Mouse (Mus musculus) bone marrow, adult 2 months (tissue): ENCODE data around the gene Fam129c. TPM values are rescaled to one million over a fixed set of nuclear protein-coding genes. Genes with fewer than 3 reads are reported as not detected.
A peak's percentile ranks its signal among the peaks of the same experiment; 100 is the strongest.

Experiments
- H3K27ac ChIP-seq: fragments of 200-500 bp; 2 replicates; pipeline ENCODE4 v1.5.1; 2012; ENCODE audit warnings: low read depth, mild to moderate bottlenecking, control low read depth, inconsistent platforms, low read length; ENCODE audit not compliant: control insufficient read depth, poor library complexity, insufficient read depth
- H3K4me1 ChIP-seq: fragments of 200-500 bp; 2 replicates; pipeline ENCODE4 v1.6.1; 2011; ENCODE audit warnings: low read length; ENCODE audit not compliant: control insufficient read depth, insufficient read depth
- H3K4me3 ChIP-seq: fragments of 200-500 bp; replicated peaks from 2 replicates; pipeline ENCODE3; 2011; ENCODE audit warnings: mild to moderate bottlenecking, low read depth, low read length, control low read depth; ENCODE audit not compliant: control insufficient read depth
- CTCF ChIP-seq: fragments of 200-500 bp; IDR thresholded peaks from 2 replicates; pipeline ENCODE4 v1.5.1; 2011; ENCODE audit warnings: low read length, control low read depth; ENCODE audit not compliant: control insufficient read depth, insufficient read depth
- POLR2A ChIP-seq: fragments of 200-500 bp; IDR thresholded peaks from 2 replicates; pipeline ENCODE4 v1.6.1; 2011; ENCODE audit warnings: low read depth, mild to moderate bottlenecking, control low read depth, low read length, borderline replicate concordance; ENCODE audit not compliant: control insufficient read depth
- WGBS: fragments of 180-500 bp; shearing (Covaris S2); methylation state at CpG from one replicate; pipeline ENCODE4 v1.1.7; 2018; 5-methylcytosine and 5-hydroxymethylcytosine counted together
- polyA plus RNA-seq: library from polyadenylated mRNA; stranded (reverse); fragments of >200 nt; gene quantifications from 2 replicates; pipeline ENCODE4 v1.2.4, GENCODE M21; 2011; ENCODE audit warnings: low replicate concordance; ENCODE audit not compliant: missing spikeins, insufficient read depth, insufficient read length

Gene Fam129c
- polyA plus RNA-seq, 1 experiment = 106 TPM

- H3K4me1 ChIP-seq = no peaks in the 10 kb centered on the region
- no peak overlapping the region for H3K27ac ChIP-seq
- 89% methylated on average over 5 of the region's 5 CpGs for WGBS
Observed at GRCm38 (mm10) chr8:71560765-71561164, 36.7 kb upstream of the Fam129c start.

GRCm38 (mm10) chr8:71561401-71561800 lies 36.0 kb upstream of the Fam129c start:
- Histone ChIP-seq H3K4me3 (no peak overlapping the region), H3K4me1 (no peaks in the 10 kb centered on the region), H3K27ac (no peak overlapping the region)
- 3% methylated on average over 15 of the region's 15 CpGs for WGBS
- TF ChIP-seq POLR2A (no peak), CTCF (peak; percentile 95)

More at GRCm38 (mm10) chr8:71560765-71561164, 36.7 kb upstream of the Fam129c start:
- H3K4me3 ChIP-seq = no peak overlapping the region
- TF ChIP-seq CTCF (no peak), POLR2A (no peak)

GRCm38 (mm10) chr8:71562751-71563150 lies 34.7 kb upstream of the Fam129c start:
- no peaks in the 10 kb centered on the region for H3K4me1 ChIP-seq
- under 1% methylated on average over 33 of the region's 33 CpGs for WGBS
- H3K4me3 ChIP-seq = no peak overlapping the region
- H3K27ac ChIP-seq = no peak overlapping the region
- TF ChIP-seq POLR2A (no peak), CTCF (peak; percentile 70)

- 74% methylated on average over 4 of the region's 4 CpGs for WGBS
- no peaks in the 10 kb centered on the region for H3K4me1 ChIP-seq
- H3K27ac ChIP-seq = no peak overlapping the region
- no peak for TF ChIP-seq POLR2A
- 0 out of 2 replicates have a peak, but pooled peaks have one; percentile 3 for TF ChIP-seq CTCF
- H3K4me3 ChIP-seq = no peak overlapping the region
Observed at GRCm38 (mm10) chr8:71563992-71564391, 33.5 kb upstream of the Fam129c start.

GRCm38 (mm10) chr8:71566501-71566900 lies 30.9 kb upstream of the Fam129c start, which contains the start of gene Nxnl1:
TSS of gene Nxnl1 (minus strand) at chr8:71566601.
- peaks cover 3% of the 10 kb centered on the region for H3K4me1 ChIP-seq
- H3K4me3 ChIP-seq = no peak within 1 kb of the TSS
- H3K27ac ChIP-seq = no peak within 1 kb of the TSS
- 80% methylated on average over 3 of the region's 3 CpGs for WGBS
- no peak for TF ChIP-seq POLR2A

GRCm38 (mm10) chr8:71567587-71567986 lies 29.9 kb upstream of the Fam129c start:
- Histone ChIP-seq H3K4me3 (no peak overlapping the region), H3K4me1 (peaks cover 3% of the 10 kb centered on the region), H3K27ac (no peak overlapping the region)
- TF ChIP-seq CTCF (no peak), POLR2A (no peak)
- WGBS = 79% methylated on average over 7 of the region's 7 CpGs

GRCm38 (mm10) chr8:71568387-71568937 lies 29.0 kb upstream of the Fam129c start, which contains the start of gene Slc27a1:
TSS of gene Slc27a1 (plus strand) at chr8:71568882.
- peak within 1 kb of the TSS; percentile 79 for H3K4me3 ChIP-seq
- no peak within 1 kb of the TSS for H3K27ac ChIP-seq
- peaks cover 3% of the 10 kb centered on the region for H3K4me1 ChIP-seq
- 41% methylated on average over 13 of the region's 13 CpGs for whole genome bisulfite sequencing
- no peak for TF ChIP-seq POLR2A
- no peak for TF ChIP-seq CTCF

- Histone ChIP-seq H3K4me1 (peaks cover 3% of the 10 kb centered on the region), H3K27ac (no peak overlapping the region), H3K4me3 (no peak overlapping the region)
- TF ChIP-seq CTCF (no peak), POLR2A (no peak)
- 69% methylated on average over 6 of the region's 6 CpGs for WGBS
Observed at GRCm38 (mm10) chr8:71568941-71569340, 28.5 kb upstream of the Fam129c start.
